Mouse (Mus musculus) heart, postnatal 0 days (tissue): ENCODE data around the gene Mrpl49.

Experiments used
- CTCF ChIP-seq: IDR thresholded peaks from 2 replicates; pipeline ENCODE4 v1.5.1; 2016; ENCODE audit warnings: antibody characterized with exemption, control low read depth, low read depth
- EP300 ChIP-seq: IDR thresholded peaks from 2 replicates; pipeline ENCODE4 v1.6.1; 2016; ENCODE audit warnings: antibody characterized with exemption, low read depth

GRCm38 (mm10) chr19:6082156-6082555 is 24.6 kb upstream of the Mrpl49 start, which contains the start of gene Gm28374:
- TF ChIP-seq CTCF: no peak
- TF ChIP-seq EP300: no peak
